Comparison of ENCODE assay signal across 7 mouse cellular contexts in the genomic region with DNA sequence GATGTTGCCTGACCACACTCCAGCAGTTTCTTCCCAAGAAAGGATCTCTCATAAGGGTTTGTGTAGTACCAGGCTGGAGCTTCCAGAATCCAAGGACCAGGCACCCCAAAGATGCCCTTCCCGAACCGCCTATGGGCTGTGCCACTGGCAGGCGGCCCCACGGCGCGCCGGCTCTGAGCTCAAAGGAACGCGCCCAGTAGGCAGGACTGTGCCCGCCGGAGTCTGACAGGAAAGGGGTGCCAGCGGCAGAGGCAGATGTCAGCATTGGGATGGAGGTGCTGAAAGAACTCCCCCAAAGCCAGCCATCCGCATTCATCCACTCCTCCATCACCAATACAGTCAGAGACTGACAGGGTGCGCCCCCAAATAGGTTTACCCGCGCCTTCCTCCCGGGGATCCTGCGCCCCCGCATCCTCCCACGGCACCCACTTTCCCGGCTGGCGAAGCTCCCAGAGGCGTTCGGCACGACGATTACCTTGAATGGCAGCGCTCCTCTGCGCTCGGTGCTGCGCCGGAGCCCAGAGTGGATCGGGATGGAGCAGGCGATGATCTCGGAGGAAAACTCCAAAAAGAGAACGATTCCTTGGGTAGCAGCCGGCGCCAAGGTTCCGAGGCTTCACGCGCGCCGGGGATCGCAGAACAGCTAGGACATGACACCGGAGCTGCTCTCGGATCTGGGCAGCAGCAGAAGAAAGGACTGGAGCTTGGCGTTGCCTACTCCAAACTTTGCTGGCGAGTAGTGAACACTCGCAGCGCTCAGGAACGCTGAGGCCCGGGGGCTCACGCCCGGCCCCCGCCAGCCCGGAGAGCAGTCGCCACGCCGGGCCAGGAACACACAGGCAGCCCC.
A peak's percentile ranks its signal among the peaks of the same experiment; 100 is the strongest.
DNase-seq lines count a peak whose midpoint lies in the region; ATAC-seq and TF ChIP-seq lines count a peak whose summit lies in the region.

No protein-coding gene starts in this region.

- TF ChIP-seq POLR2A in limb, embryonic 14.5 days (IDR thresholded peaks at IDR 0.05; ENCODE audit: borderline replicate concordance, extremely low read depth, insufficient read depth, insufficient read length): no peak

- 0% methylated on average over 52 of the region's 58 CpGs for WGBS in forebrain, embryonic 16.5 days
- whole genome bisulfite sequencing in hindbrain, postnatal 0 days: under 1% methylated on average over 58 of the region's 58 CpGs
- 0% methylated on average over 45 of the region's 58 CpGs for WGBS in limb, embryonic 14.5 days
- under 1% methylated on average over 58 of the region's 58 CpGs for WGBS in neural tube, embryonic 12.5 days

- peak overlapping the region; percentile 88 for H3K4me3 ChIP-seq in E14TG2a.4 (replicated peaks; ENCODE audit: low read length)
- H3K4me3 ChIP-seq in forebrain, embryonic 16.5 days (replicated peaks; ENCODE audit: low read length): peak overlapping the region; percentile 75
- peak overlapping the region; percentile 67 for H3K4me3 ChIP-seq in hindbrain, postnatal 0 days (ENCODE audit: low read length)
- H3K4me3 ChIP-seq in limb, embryonic 14.5 days (replicated peaks; ENCODE audit: low read length): peak overlapping the region; percentile 77
- H3K4me3 ChIP-seq in neural tube, embryonic 12.5 days: peak overlapping the region; percentile 77

- peaks cover 69% of the 10 kb centered on the region for H3K4me1 ChIP-seq in E14TG2a.4 (replicated peaks; ENCODE audit: low read depth, low read length)
- H3K4me1 ChIP-seq in forebrain, embryonic 16.5 days (replicated peaks; ENCODE audit: control insufficient read depth, insufficient read depth, low read length): peaks cover 43% of the 10 kb centered on the region
- peaks cover 16% of the 10 kb centered on the region for H3K4me1 ChIP-seq in hindbrain, postnatal 0 days (ENCODE audit: insufficient read depth, low read length)
- H3K4me1 ChIP-seq in limb, embryonic 14.5 days (ENCODE audit: control insufficient read depth, insufficient read depth, low read length): peaks cover 39% of the 10 kb centered on the region
- peaks cover 51% of the 10 kb centered on the region for H3K4me1 ChIP-seq in neural tube, embryonic 12.5 days

- H3K27me3 ChIP-seq in E14TG2a.4 (ENCODE audit: insufficient read depth, low read length): peaks cover 85% of the 10 kb centered on the region
- H3K27me3 ChIP-seq in forebrain, embryonic 16.5 days (replicated peaks; ENCODE audit: control insufficient read depth, insufficient read depth, low read length): no peaks in the 10 kb centered on the region
- no peaks in the 10 kb centered on the region for H3K27me3 ChIP-seq in hindbrain, postnatal 0 days (ENCODE audit: insufficient read depth, low read length)
- H3K27me3 ChIP-seq in limb, embryonic 14.5 days (ENCODE audit: control insufficient read depth, insufficient read depth, low read length): peaks cover 5% of the 10 kb centered on the region; the same call in 1 of the 2 replicates
- H3K27me3 ChIP-seq in neural tube, embryonic 12.5 days (replicated peaks): no peaks in the 10 kb centered on the region

- H3K27ac ChIP-seq in forebrain, embryonic 16.5 days (ENCODE audit: low read length): peak overlapping the region; percentile 87
- H3K27ac ChIP-seq in hindbrain, postnatal 0 days: peak overlapping the region; percentile 72
- H3K27ac ChIP-seq in limb, embryonic 14.5 days (replicated peaks; ENCODE audit: low read depth, low read length): peak overlapping the region; percentile 90
- H3K27ac ChIP-seq in neural tube, embryonic 12.5 days: peak overlapping the region; percentile 72

- peaks cover 19% of the 10 kb centered on the region for H3K9me3 ChIP-seq in E14TG2a.4 (ENCODE audit: low read length)
- 0 out of 2 replicates have a peak, but pooled peaks cover 2% of the 10 kb centered on the region for H3K9me3 ChIP-seq in forebrain, embryonic 16.5 days (ENCODE audit: control insufficient read depth, low read length)
- no peaks in the 10 kb centered on the region for H3K9me3 ChIP-seq in hindbrain, postnatal 0 days (ENCODE audit: low read length)
- no peaks in the 10 kb centered on the region for H3K9me3 ChIP-seq in limb, embryonic 14.5 days (ENCODE audit: control insufficient read depth, low read length)
- H3K9me3 ChIP-seq in neural tube, embryonic 12.5 days: no peaks in the 10 kb centered on the region

- DNase-seq in Muller cell, postnatal 12 days (ENCODE audit: inconsistent ontology term): peak; percentile 61
- peak; percentile 55 for DNase-seq in hindbrain, postnatal 0 days (ENCODE audit: low spot score)
- DNase-seq in limb, embryonic 14.5 days (ENCODE audit: low spot score): peak; percentile 32

- peak overlapping the region; percentile 87 for H3K4me2 ChIP-seq in forebrain, embryonic 16.5 days (ENCODE audit: low read length)
- peak overlapping the region; percentile 91 for H3K4me2 ChIP-seq in hindbrain, postnatal 0 days (ENCODE audit: low read depth, low read length)
- H3K4me2 ChIP-seq in limb, embryonic 14.5 days (replicated peaks; ENCODE audit: low read depth, low read length, severe bottlenecking): peak overlapping the region; percentile 79
- peak overlapping the region; percentile 88 for H3K4me2 ChIP-seq in neural tube, embryonic 12.5 days (replicated peaks)

- peak; percentile 24; the same call in 1 of the 2 replicates for ATAC-seq in forebrain, embryonic 16.5 days
- ATAC-seq in hindbrain, postnatal 0 days: peak; percentile 50
- ATAC-seq in limb, embryonic 14.5 days (ENCODE audit: low FRiP score, low read depth): peak; percentile 42
- ATAC-seq in neural tube, embryonic 12.5 days (ENCODE audit: low FRiP score, low read depth): no peak
- ATAC-seq in megakaryocyte-erythroid progenitor cell, adult 5-6 weeks (replicated peaks; ENCODE audit: low FRiP score, low TSS enrichment, poor library complexity, severe bottlenecking): no peak

- peak overlapping the region; percentile 84 for H3K9ac ChIP-seq in forebrain, embryonic 16.5 days (replicated peaks; ENCODE audit: low read depth, low read length)
- peak overlapping the region; percentile 54 for H3K9ac ChIP-seq in hindbrain, postnatal 0 days (replicated peaks; ENCODE audit: low read length)
- H3K9ac ChIP-seq in limb, embryonic 14.5 days (ENCODE audit: low read depth, low read length, severe bottlenecking): peak overlapping the region; percentile 92
- H3K9ac ChIP-seq in neural tube, embryonic 12.5 days: peak overlapping the region; percentile 86

- no peak for TF ChIP-seq CTCF in E14TG2a.4 (conservative IDR thresholded peaks at IDR 0.05; ENCODE audit: low read length)
- TF ChIP-seq CTCF in hindbrain, postnatal 0 days (IDR thresholded peaks at IDR 0.05; ENCODE audit: low read depth): no peak

- H3K36me3 ChIP-seq in E14TG2a.4 (ENCODE audit: insufficient read depth, low read length): peaks cover 15% of the 10 kb centered on the region
- no peaks in the 10 kb centered on the region for H3K36me3 ChIP-seq in forebrain, embryonic 16.5 days (ENCODE audit: control insufficient read depth, insufficient read depth)
- H3K36me3 ChIP-seq in hindbrain, postnatal 0 days (ENCODE audit: insufficient read depth, low read length): no peaks in the 10 kb centered on the region
- H3K36me3 ChIP-seq in limb, embryonic 14.5 days (ENCODE audit: control insufficient read depth, insufficient read depth, low read length): peaks cover 14% of the 10 kb centered on the region
- H3K36me3 ChIP-seq in neural tube, embryonic 12.5 days: peaks cover 2% of the 10 kb centered on the region; the same call in 1 of the 2 replicates

Comparison
In these comparisons a context has a peak if more than half of its experiments do, and no peak if none do; other contexts are left out.
1. ATAC-seq: peak in forebrain, embryonic 16.5 days (single experiment), hindbrain, postnatal 0 days (single experiment) and limb, embryonic 14.5 days (single experiment); none in neural tube, embryonic 12.5 days (single experiment) and megakaryocyte-erythroid progenitor cell, adult 5-6 weeks (single experiment).
2. Peak in every context shown above with its lines, with median percentiles within 50 percentile points of each other: H3K4me3 ChIP-seq, DNase-seq, H3K27ac ChIP-seq, H3K4me2 ChIP-seq and H3K9ac ChIP-seq.